Mouse (Mus musculus) liver, embryonic 15.5 days (tissue): ENCODE results near the gene Ak5. TPM values are rescaled to one million over a fixed set of nuclear protein-coding genes. Genes with fewer than 3 reads are reported as not detected.

Experiments used
- ATAC-seq: fragments of 200-750 bp; cut with Nextera tagmentation; 2 replicates; pipeline ENCODE4 v1.8.0; 2017; ENCODE audit warnings: moderate number of reproducible peaks, mild to moderate bottlenecking, moderate library complexity; ENCODE audit not compliant: insufficient read depth
- H3K27ac ChIP-seq: fragments of 300-500 bp; sonication (generic); replicated peaks from 2 replicates; pipeline ENCODE4 v1.5.1; 2015; ENCODE audit warnings: mild to moderate bottlenecking, inconsistent platforms
- H3K27me3 ChIP-seq: fragments of 300-500 bp; sonication (generic); 2 replicates; pipeline ENCODE4 v1.6.1; 2015; ENCODE audit warnings: mild to moderate bottlenecking, inconsistent platforms
- H3K36me3 ChIP-seq: fragments of 300-500 bp; sonication (generic); replicated peaks from 2 replicates; pipeline ENCODE4 v1.6.1; 2015; ENCODE audit warnings: moderate library complexity, mild to moderate bottlenecking, inconsistent platforms
- H3K4me1 ChIP-seq: fragments of 300-500 bp; sonication (generic); replicated peaks from 2 replicates; pipeline ENCODE4 v1.6.1; 2015; ENCODE audit warnings: inconsistent platforms
- H3K4me2 ChIP-seq: fragments of 300-500 bp; sonication (generic); 2 replicates; pipeline ENCODE4 v1.6.1; 2015; ENCODE audit warnings: moderate library complexity, mild to moderate bottlenecking, inconsistent platforms
- H3K4me3 ChIP-seq: fragments of 300-500 bp; sonication (generic); replicated peaks from 2 replicates; pipeline ENCODE4 v1.5.1; 2015; ENCODE audit warnings: mild to moderate bottlenecking, inconsistent platforms
- H3K9ac ChIP-seq: fragments of 300-500 bp; sonication (generic); 2 replicates; pipeline ENCODE4 v1.6.1; 2015; ENCODE audit warnings: moderate library complexity, mild to moderate bottlenecking, inconsistent platforms
- H3K9me3 ChIP-seq: fragments of 300-500 bp; sonication (generic); replicated peaks from 2 replicates; pipeline ENCODE4 v1.6.1; 2016; ENCODE audit warnings: inconsistent platforms
- WGBS: fragments of 180-500 bp; shearing (Covaris S2); methylation state at CpG from one replicate; pipeline ENCODE4 v1.1.7; 2015; ENCODE audit warnings: mixed read lengths; ENCODE audit not compliant: insufficient replicate concordance; 5-methylcytosine and 5-hydroxymethylcytosine counted together
- polyA plus RNA-seq: library from polyadenylated mRNA; unstranded; fragments of >200 nt; fragmentation: Nextera tagmentation; extraction: Ambion mirVana; gene quantifications from 2 replicates; pipeline ENCODE4 v1.2.1, GENCODE M21; 2015

Ak5 gene
- polyA plus RNA-seq, 1 experiment from 2014 or later, result 0.20 TPM

- 52% methylated on average over 6 of the region's 6 CpGs for WGBS
- Histone ChIP-seq H3K4me2 (no peak overlapping the region), H3K27ac (no peak overlapping the region), H3K27me3 (no peaks in the 10 kb centered on the region), H3K4me3 (no peak overlapping the region), H3K9me3 (no peaks in the 10 kb centered on the region), H3K4me1 (no peaks in the 10 kb centered on the region), H3K36me3 (no peaks in the 10 kb centered on the region), H3K9ac (no peak overlapping the region)
- no peak for ATAC-seq
These were observed 152.2 kb downstream of the Ak5 start for GRCm38 (mm10) chr3:152515959-152516358.

DNA sequence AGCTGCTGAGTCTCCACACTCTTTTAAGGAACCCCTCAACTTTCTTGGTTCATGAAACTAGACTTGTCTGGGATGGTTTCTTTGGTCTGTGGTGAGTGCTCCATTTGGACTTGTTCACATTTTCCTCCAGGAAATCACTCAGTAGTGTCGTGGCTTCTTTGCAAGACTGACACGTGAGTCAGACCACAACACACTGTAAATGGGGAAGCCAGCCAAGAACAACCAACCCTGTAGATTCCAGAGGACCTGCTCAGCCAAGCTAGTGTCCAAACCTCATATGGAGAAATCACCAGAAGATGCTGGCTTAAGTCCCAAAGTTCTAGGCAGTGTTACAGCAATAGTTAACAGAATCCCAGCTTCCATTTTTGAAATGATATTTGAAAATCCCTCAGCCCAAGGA is 155.6 kb downstream of the Ak5 start:
- no peak for ATAC-seq

DNA sequence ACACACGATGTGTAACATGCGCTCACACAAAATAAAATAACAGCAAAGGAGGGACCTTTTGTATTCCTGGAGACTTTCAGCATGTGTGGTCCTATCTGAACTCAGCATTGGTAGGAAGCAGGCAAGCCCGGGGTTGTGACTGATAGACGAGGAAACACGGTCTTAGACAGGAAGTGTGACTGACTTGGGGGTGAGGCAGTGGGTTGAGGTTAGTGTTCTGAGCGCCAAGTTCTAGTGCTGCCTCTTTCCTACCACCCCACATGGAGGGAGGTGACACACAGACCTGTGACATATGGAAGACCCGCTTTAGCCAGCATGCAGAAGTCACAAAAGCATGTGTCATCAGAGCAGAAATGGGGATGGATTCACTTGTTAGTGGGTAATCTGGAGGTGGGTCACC is 158.9 kb downstream of the Ak5 start:
- no peaks in the 10 kb centered on the region for H3K9me3 ChIP-seq
- H3K4me1 ChIP-seq, result no peaks in the 10 kb centered on the region
- H3K27me3 ChIP-seq, result no peaks in the 10 kb centered on the region
- H3K4me3 ChIP-seq, result no peak overlapping the region
- H3K9ac ChIP-seq, result no peak overlapping the region
- 34% methylated on average over 7 of the region's 7 CpGs for whole genome bisulfite sequencing
- no peak overlapping the region for H3K4me2 ChIP-seq
- no peaks in the 10 kb centered on the region for H3K36me3 ChIP-seq
- no peak overlapping the region for H3K27ac ChIP-seq
- no peak for ATAC-seq

More for the DNA sequence above, 155.6 kb downstream of the Ak5 start:
- no peak overlapping the region for H3K4me3 ChIP-seq
- no peaks in the 10 kb centered on the region for H3K27me3 ChIP-seq
- no peaks in the 10 kb centered on the region for H3K4me1 ChIP-seq
- no peaks in the 10 kb centered on the region for H3K9me3 ChIP-seq
- H3K36me3 ChIP-seq, result no peaks in the 10 kb centered on the region
- no peak overlapping the region for H3K4me2 ChIP-seq
- no peak overlapping the region for H3K27ac ChIP-seq
- 19% methylated on average over 2 of the region's 2 CpGs for WGBS
- H3K9ac ChIP-seq, result no peak overlapping the region

DNA sequence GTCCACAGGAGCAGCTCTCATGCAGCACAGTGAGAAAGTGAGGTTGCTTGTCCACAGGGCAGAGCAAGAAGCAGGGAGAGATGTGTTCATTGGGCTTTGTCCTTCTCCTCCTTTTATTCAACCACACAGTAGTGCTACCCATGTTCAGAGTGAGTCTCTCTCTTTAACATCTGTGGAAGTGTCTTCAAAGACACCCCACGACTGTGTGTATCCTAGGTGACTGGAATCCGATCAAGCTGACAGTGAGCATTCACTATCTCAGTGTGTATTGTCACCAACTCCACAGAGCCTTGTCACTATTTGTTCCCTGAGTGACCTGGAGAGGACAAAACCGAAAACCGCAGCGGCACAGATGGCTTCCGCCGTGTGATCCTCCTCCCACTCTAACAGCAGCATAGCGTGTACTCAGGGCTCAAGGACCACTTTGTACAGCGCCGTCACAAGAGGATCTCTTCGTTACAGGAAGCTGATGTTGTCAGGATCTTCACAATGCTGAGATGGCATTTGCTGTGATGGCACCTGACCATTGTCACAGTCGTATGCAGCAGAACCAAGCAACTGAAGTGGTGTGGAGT is 159.7 kb downstream of the Ak5 start:
- WGBS, result 76% methylated on average over 12 of the region's 12 CpGs
- no peak for ATAC-seq
- no peaks in the 10 kb centered on the region for H3K4me1 ChIP-seq

GRCm38 (mm10) chr3:152507900-152508299 is 160.3 kb downstream of the Ak5 start:
- 75% methylated on average over 8 of the region's 8 CpGs for WGBS
- Histone ChIP-seq H3K27ac (no peak overlapping the region), H3K9me3 (no peaks in the 10 kb centered on the region), H3K4me3 (no peak overlapping the region), H3K27me3 (no peaks in the 10 kb centered on the region), H3K4me1 (no peaks in the 10 kb centered on the region), H3K9ac (no peak overlapping the region), H3K4me2 (no peak overlapping the region), H3K36me3 (no peaks in the 10 kb centered on the region)
- ATAC-seq, result no peak

More for the DNA sequence above, 159.7 kb downstream of the Ak5 start:
- Histone ChIP-seq H3K36me3 (no peaks in the 10 kb centered on the region), H3K9me3 (no peaks in the 10 kb centered on the region), H3K4me2 (no peak overlapping the region), H3K9ac (no peak overlapping the region), H3K27me3 (no peaks in the 10 kb centered on the region), H3K4me3 (no peak overlapping the region), H3K27ac (no peak overlapping the region)

DNA sequence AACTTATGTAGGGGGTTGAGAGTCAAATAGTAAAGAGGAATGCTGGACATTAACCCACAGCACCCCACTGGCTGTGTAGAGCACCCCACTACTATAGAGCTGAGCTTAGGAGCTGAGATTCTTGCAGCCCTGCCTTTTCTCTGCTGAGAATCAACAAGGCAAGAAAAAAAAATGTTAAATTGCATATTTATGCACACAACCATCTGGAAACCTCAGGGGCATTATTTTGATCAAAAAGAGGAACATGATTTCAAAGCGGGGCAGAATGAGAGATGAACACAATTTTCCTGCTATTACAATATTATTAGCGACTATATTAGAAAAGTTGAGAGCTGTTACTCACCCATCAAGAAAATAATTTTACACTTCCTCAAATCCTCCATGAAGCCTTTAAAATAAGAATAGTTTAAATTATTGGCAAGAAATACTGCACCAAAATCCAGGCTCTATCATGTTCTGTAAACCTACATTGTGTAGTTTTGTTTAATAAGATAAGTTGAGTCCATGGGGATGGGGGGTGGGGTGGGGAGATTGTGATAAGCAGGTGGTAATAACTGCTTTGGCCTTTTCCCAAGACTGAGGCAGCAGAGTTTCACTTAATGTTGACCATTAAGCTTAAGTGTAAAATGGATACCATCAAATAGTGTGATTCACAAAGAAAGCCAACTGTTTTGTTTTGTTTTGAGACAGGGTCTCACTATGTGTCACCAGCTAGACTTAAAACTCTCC is 169.0 kb downstream of the Ak5 start:
- H3K9ac ChIP-seq, result no peak overlapping the region
- WGBS, result 49% methylated on average over 2 of the region's 2 CpGs
- H3K27me3 ChIP-seq, result no peaks in the 10 kb centered on the region
- H3K9me3 ChIP-seq, result no peaks in the 10 kb centered on the region
- no peak overlapping the region for H3K4me3 ChIP-seq
- no peak overlapping the region for H3K4me2 ChIP-seq
- H3K36me3 ChIP-seq, result no peaks in the 10 kb centered on the region
- no peak overlapping the region for H3K27ac ChIP-seq
- no peaks in the 10 kb centered on the region for H3K4me1 ChIP-seq
- no peak for ATAC-seq

DNA sequence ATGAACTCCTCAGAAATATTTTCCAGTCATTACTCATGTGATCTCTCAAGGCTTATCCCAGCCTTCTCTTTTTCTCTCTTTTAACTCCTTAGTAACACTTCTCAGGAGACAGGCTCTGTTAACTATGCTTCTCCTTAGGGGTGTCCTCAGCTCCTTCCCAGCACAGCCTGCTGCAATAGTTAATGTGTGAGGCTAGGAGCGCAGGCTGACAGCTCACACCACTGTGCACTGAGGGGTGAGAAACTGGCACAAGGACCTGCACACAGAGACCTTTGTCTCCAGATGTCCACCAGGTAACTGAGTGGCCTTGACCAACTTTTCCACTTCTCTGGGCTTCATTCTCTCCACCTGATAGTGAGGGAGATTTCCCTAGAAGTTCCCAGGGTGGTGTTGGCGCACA is 170.3 kb downstream of the Ak5 start:
- no peak overlapping the region for H3K4me2 ChIP-seq
- H3K4me3 ChIP-seq, result no peak overlapping the region
- H3K9ac ChIP-seq, result no peak overlapping the region
- H3K4me1 ChIP-seq, result no peaks in the 10 kb centered on the region
- H3K27me3 ChIP-seq, result no peaks in the 10 kb centered on the region
- no peaks in the 10 kb centered on the region for H3K36me3 ChIP-seq
- H3K9me3 ChIP-seq, result no peaks in the 10 kb centered on the region
- H3K27ac ChIP-seq, result no peak overlapping the region
- ATAC-seq, result no peak
- 65% methylated on average over 2 of the region's 2 CpGs for WGBS

- ATAC-seq, result no peak
- no peak overlapping the region for H3K4me2 ChIP-seq
- H3K9me3 ChIP-seq, result no peaks in the 10 kb centered on the region
- no peak overlapping the region for H3K27ac ChIP-seq
- H3K36me3 ChIP-seq, result no peaks in the 10 kb centered on the region
- no peak overlapping the region for H3K9ac ChIP-seq
- WGBS, result 72% methylated on average over 7 of the region's 7 CpGs
- no peaks in the 10 kb centered on the region for H3K4me1 ChIP-seq
- H3K27me3 ChIP-seq, result no peaks in the 10 kb centered on the region
- H3K4me3 ChIP-seq, result no peak overlapping the region
These were observed 171.1 kb downstream of the Ak5 start for GRCm38 (mm10) chr3:152497084-152497483.

DNA sequence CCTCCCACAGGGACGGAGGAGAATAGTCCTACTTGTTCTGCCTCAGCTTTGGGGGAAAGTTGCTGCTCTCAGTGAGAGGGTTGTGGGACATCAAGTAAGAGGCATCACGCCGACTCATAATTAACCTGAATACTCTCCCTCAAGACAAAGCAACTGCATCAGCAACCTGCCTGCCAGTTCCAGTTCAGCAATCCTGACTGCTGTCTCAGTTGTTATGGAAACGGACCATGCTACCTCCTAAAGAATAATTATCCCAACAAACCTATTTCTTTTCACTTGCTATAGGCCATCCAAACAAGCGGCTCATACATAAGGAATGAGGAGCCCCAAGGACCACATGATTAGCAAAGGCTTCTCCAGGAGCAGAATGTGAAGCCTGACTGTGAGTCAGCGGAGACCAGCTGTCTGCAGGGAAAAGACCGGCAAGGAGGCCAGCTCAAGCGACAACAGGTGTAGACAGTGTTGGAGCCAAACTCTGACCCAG is 172.7 kb downstream of the Ak5 start:
- H3K9me3 ChIP-seq, result no peaks in the 10 kb centered on the region
- H3K27me3 ChIP-seq, result no peaks in the 10 kb centered on the region
- ATAC-seq, result no peak
- 71% methylated on average over 8 of the region's 8 CpGs for WGBS
- H3K36me3 ChIP-seq, result no peaks in the 10 kb centered on the region
- no peaks in the 10 kb centered on the region for H3K4me1 ChIP-seq
- H3K4me2 ChIP-seq, result no peak overlapping the region
- no peak overlapping the region for H3K27ac ChIP-seq
- no peak overlapping the region for H3K9ac ChIP-seq
- H3K4me3 ChIP-seq, result no peak overlapping the region

DNA sequence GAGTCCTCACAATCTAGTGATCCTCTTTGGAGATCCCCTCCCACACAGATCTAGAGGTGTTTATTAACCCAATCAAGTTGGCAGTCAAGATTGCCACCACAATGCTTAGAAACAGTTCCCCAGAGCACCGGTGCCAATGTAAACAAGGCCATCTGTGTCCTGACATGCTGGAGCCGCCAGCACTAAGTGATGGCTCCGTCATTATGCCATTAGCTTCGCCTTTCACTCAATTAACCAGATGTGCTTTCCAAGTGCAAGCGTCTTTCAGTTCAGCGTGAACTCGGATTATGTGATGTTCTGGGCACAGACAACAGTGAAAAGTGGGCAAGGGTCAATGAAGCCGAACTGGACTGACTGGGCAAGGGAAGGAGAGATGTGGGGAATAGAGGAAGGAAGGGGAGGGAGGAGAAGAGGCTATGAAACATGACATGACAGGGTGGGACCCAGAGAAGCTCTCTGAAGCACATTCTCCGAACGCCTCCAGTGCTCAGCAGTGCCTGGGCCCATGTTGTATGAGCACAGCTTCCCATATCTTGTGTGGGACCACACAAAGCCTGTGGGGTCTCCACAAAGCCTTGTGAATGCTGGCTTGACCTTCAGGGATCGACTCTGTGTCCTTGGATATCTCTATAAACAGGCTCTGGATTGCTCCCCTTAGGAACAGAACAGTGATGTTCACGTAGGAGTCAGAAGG is 173.3 kb downstream of the Ak5 start:
- H3K4me1 ChIP-seq, result no peaks in the 10 kb centered on the region
- H3K27me3 ChIP-seq, result no peaks in the 10 kb centered on the region
- H3K9ac ChIP-seq, result no peak overlapping the region
- H3K36me3 ChIP-seq, result no peaks in the 10 kb centered on the region
- H3K4me3 ChIP-seq, result no peak overlapping the region
- ATAC-seq, result no peak
- H3K4me2 ChIP-seq, result no peak overlapping the region
- no peaks in the 10 kb centered on the region for H3K9me3 ChIP-seq
- H3K27ac ChIP-seq, result no peak overlapping the region
- 57% methylated on average over 12 of the region's 12 CpGs for WGBS

- Histone ChIP-seq H3K36me3 (no peaks in the 10 kb centered on the region), H3K27me3 (no peaks in the 10 kb centered on the region), H3K4me3 (no peak overlapping the region), H3K4me1 (no peaks in the 10 kb centered on the region), H3K27ac (no peak overlapping the region), H3K4me2 (no peak overlapping the region), H3K9me3 (no peaks in the 10 kb centered on the region), H3K9ac (no peak overlapping the region)
- no peak for ATAC-seq
- 58% methylated on average over 2 of the region's 2 CpGs for WGBS
These were observed 174.3 kb downstream of the Ak5 start for GRCm38 (mm10) chr3:152493813-152494212.
